Mouse (Mus musculus) midbrain, embryonic 13.5 days (tissue): ENCODE measurements around the gene Lta. TPM values are rescaled to one million over a fixed set of nuclear protein-coding genes. Genes with fewer than 3 reads are reported as not detected.

Experiments
- ATAC-seq: fragments of 200-750 bp; cut with Nextera tagmentation; 2 replicates; pipeline ENCODE4 v1.8.0; 2017; ENCODE audit warnings: mild to moderate bottlenecking, moderate TSS enrichment, moderate library complexity
- H3K27ac ChIP-seq: fragments of 300-500 bp; sonication (generic); 2 replicates; pipeline ENCODE4 v1.5.1; 2015; ENCODE audit warnings: inconsistent platforms, mild to moderate bottlenecking, moderate library complexity
- H3K27me3 ChIP-seq: fragments of 300-500 bp; sonication (generic); 2 replicates; pipeline ENCODE4 v1.6.1; 2015; ENCODE audit warnings: mild to moderate bottlenecking, inconsistent platforms
- H3K36me3 ChIP-seq: fragments of 300-500 bp; sonication (generic); 2 replicates; pipeline ENCODE4 v1.6.1; 2015; ENCODE audit warnings: mild to moderate bottlenecking, inconsistent platforms
- H3K4me1 ChIP-seq: fragments of 300-500 bp; sonication (generic); replicated peaks from 2 replicates; pipeline ENCODE4 v1.6.1; 2015; ENCODE audit warnings: inconsistent platforms
- H3K4me2 ChIP-seq: fragments of 300-500 bp; sonication (generic); replicated peaks from 2 replicates; pipeline ENCODE4 v1.6.1; 2015; ENCODE audit warnings: moderate library complexity, mild to moderate bottlenecking, inconsistent platforms
- H3K4me3 ChIP-seq: fragments of 300-500 bp; sonication (generic); replicated peaks from 2 replicates; pipeline ENCODE4 v1.5.1; 2015; ENCODE audit warnings: mild to moderate bottlenecking, inconsistent platforms
- H3K9ac ChIP-seq: fragments of 300-500 bp; sonication (generic); replicated peaks from 2 replicates; pipeline ENCODE4 v1.6.1; 2015; ENCODE audit warnings: mild to moderate bottlenecking, inconsistent platforms
- H3K9me3 ChIP-seq: fragments of 300-500 bp; sonication (generic); 2 replicates; pipeline ENCODE4 v1.6.1; 2016; ENCODE audit warnings: mild to moderate bottlenecking, inconsistent platforms
- WGBS: fragments of 180-500 bp; shearing (Covaris S2); methylation state at CpG from one replicate; pipeline ENCODE4 v1.1.7; 2015; 5-methylcytosine and 5-hydroxymethylcytosine counted together
- polyA plus RNA-seq: library from polyadenylated mRNA; unstranded; fragments of >200 nt; fragmentation: Nextera tagmentation; extraction: Ambion mirVana; gene quantifications from 2 replicates; pipeline ENCODE4 v1.2.1, GENCODE M21; 2015

The Lta gene
- polyA plus RNA-seq, 1 experiment from 2014 or later: 0.11 TPM

- no peak overlapping the region for H3K9ac ChIP-seq
- H3K4me1 ChIP-seq: peaks cover 14% of the 10 kb centered on the region
- H3K9me3 ChIP-seq: no peaks in the 10 kb centered on the region
- H3K27me3 ChIP-seq: peaks cover 61% of the 10 kb centered on the region
- ATAC-seq: no peak
- no peak overlapping the region for H3K27ac ChIP-seq
- H3K4me3 ChIP-seq: no peak overlapping the region
- WGBS: 72% methylated on average over 7 of the region's 7 CpGs
- H3K36me3 ChIP-seq: no peaks in the 10 kb centered on the region
- no peak overlapping the region for H3K4me2 ChIP-seq
Observed at GRCm38 (mm10) chr17:35198029-35198428, 7.1 kb downstream of the Lta start.

GRCm38 (mm10) chr17:35197126-35197525 lies 8.0 kb downstream of the Lta start:
- no peak overlapping the region for H3K4me2 ChIP-seq
- no peaks in the 10 kb centered on the region for H3K9me3 ChIP-seq
- no peaks in the 10 kb centered on the region for H3K36me3 ChIP-seq
- H3K27me3 ChIP-seq: peaks cover 54% of the 10 kb centered on the region
- peaks cover 14% of the 10 kb centered on the region for H3K4me1 ChIP-seq
- H3K9ac ChIP-seq: no peak overlapping the region
- WGBS: 50% methylated on average over 6 of the region's 6 CpGs
- H3K4me3 ChIP-seq: no peak overlapping the region
- H3K27ac ChIP-seq: no peak overlapping the region
- ATAC-seq: no peak

- Histone ChIP-seq H3K4me3 (peak overlapping the region; percentile 38), H3K27me3 (peaks cover 46% of the 10 kb centered on the region), H3K4me1 (peaks cover 14% of the 10 kb centered on the region), H3K36me3 (no peaks in the 10 kb centered on the region), H3K9ac (no peak overlapping the region), H3K9me3 (no peaks in the 10 kb centered on the region), H3K4me2 (peak overlapping the region; percentile 65), H3K27ac (no peak overlapping the region)
- WGBS: 32% methylated on average over 9 of the region's 9 CpGs
- ATAC-seq: no peak
Observed at GRCm38 (mm10) chr17:35196321-35196641, 8.9 kb downstream of the Lta start.

GRCm38 (mm10) chr17:35195631-35196320 lies 9.4 kb downstream of the Lta start:
- Histone ChIP-seq H3K36me3 (no peaks in the 10 kb centered on the region), H3K4me1 (peaks cover 14% of the 10 kb centered on the region), H3K27ac (no peak overlapping the region), H3K4me2 (peak overlapping the region; percentile 65), H3K9me3 (no peaks in the 10 kb centered on the region), H3K9ac (peak overlapping the region; percentile 53; the same call in 1 of the 2 replicates), H3K27me3 (peaks cover 46% of the 10 kb centered on the region), H3K4me3 (peak overlapping the region; percentile 38)
- 2% methylated on average over 66 of the region's 66 CpGs for WGBS
- peak; percentile 91 for ATAC-seq

GRCm38 (mm10) chr17:35194844-35195630 lies 10.1 kb downstream of the Lta start:
- Histone ChIP-seq H3K4me1 (peaks cover 14% of the 10 kb centered on the region), H3K36me3 (no peaks in the 10 kb centered on the region), H3K9me3 (no peaks in the 10 kb centered on the region), H3K4me2 (peak overlapping the region; percentile 65), H3K9ac (peak overlapping the region; percentile 53; the same call in 1 of the 2 replicates), H3K27ac (no peak overlapping the region), H3K27me3 (peaks cover 43% of the 10 kb centered on the region), H3K4me3 (peak overlapping the region; percentile 38)
- WGBS: 46% methylated on average over 19 of the region's 19 CpGs
- peak; percentile 32; the same call in 1 of the 2 replicates for ATAC-seq

- peaks cover 43% of the 10 kb centered on the region for H3K27me3 ChIP-seq
- WGBS: 75% methylated on average over 28 of the region's 28 CpGs
- H3K4me2 ChIP-seq: no peak within 1 kb of the TSS
- ATAC-seq: no peak
- H3K4me1 ChIP-seq: peaks cover 14% of the 10 kb centered on the region
- H3K27ac ChIP-seq: no peak within 1 kb of the TSS
- H3K9me3 ChIP-seq: no peaks in the 10 kb centered on the region
- no peak within 1 kb of the TSS for H3K9ac ChIP-seq
- H3K4me3 ChIP-seq: peak within 1 kb of the TSS; percentile 38; the same call in 1 of the 2 replicates
- no peaks in the 10 kb centered on the region for H3K36me3 ChIP-seq
Observed at GRCm38 (mm10) chr17:35193881-35194843, 11.0 kb downstream of the Lta start, which contains the start of gene Ltb. Gene Ltb (plus strand): TSS chr17:35194439.

- ATAC-seq: no peak
Observed at GRCm38 (mm10) chr17:35192924-35193323, 12.2 kb downstream of the Lta start.

GRCm38 (mm10) chr17:35191723-35192122 lies 13.4 kb downstream of the Lta start:
- Histone ChIP-seq H3K9ac (no peak overlapping the region), H3K9me3 (no peaks in the 10 kb centered on the region), H3K27ac (no peak overlapping the region), H3K4me2 (no peak overlapping the region), H3K4me3 (no peak overlapping the region), H3K27me3 (peaks cover 33% of the 10 kb centered on the region), H3K4me1 (peaks cover 14% of the 10 kb centered on the region), H3K36me3 (no peaks in the 10 kb centered on the region)
- ATAC-seq: no peak
- WGBS: 55% methylated on average over 2 of the region's 2 CpGs

More at GRCm38 (mm10) chr17:35192924-35193323, 12.2 kb downstream of the Lta start:
- peaks cover 40% of the 10 kb centered on the region for H3K27me3 ChIP-seq
- WGBS: 85% methylated on average over 5 of the region's 5 CpGs
- no peak overlapping the region for H3K4me3 ChIP-seq
- H3K9ac ChIP-seq: no peak overlapping the region
- H3K9me3 ChIP-seq: no peaks in the 10 kb centered on the region
- no peak overlapping the region for H3K4me2 ChIP-seq
- peaks cover 14% of the 10 kb centered on the region for H3K4me1 ChIP-seq
- H3K36me3 ChIP-seq: no peaks in the 10 kb centered on the region
- no peak overlapping the region for H3K27ac ChIP-seq

- WGBS: 77% methylated on average over 4 of the region's 4 CpGs
- H3K9me3 ChIP-seq: no peaks in the 10 kb centered on the region
Observed at GRCm38 (mm10) chr17:35190096-35190495, 15.1 kb downstream of the Lta start.

GRCm38 (mm10) chr17:35189186-35189585 lies 16.0 kb downstream of the Lta start:
- ATAC-seq: no peak
- H3K27me3 ChIP-seq: peaks cover 8% of the 10 kb centered on the region
- H3K4me1 ChIP-seq: peaks cover 6% of the 10 kb centered on the region; the same call in 1 of the 2 replicates
- no peaks in the 10 kb centered on the region for H3K9me3 ChIP-seq
- no peak overlapping the region for H3K9ac ChIP-seq
- H3K4me3 ChIP-seq: no peak overlapping the region
- H3K27ac ChIP-seq: no peak overlapping the region
- H3K4me2 ChIP-seq: no peak overlapping the region
- H3K36me3 ChIP-seq: no peaks in the 10 kb centered on the region
- 70% methylated on average over 1 of the region's 1 CpGs for WGBS

More at GRCm38 (mm10) chr17:35190096-35190495, 15.1 kb downstream of the Lta start:
- H3K4me3 ChIP-seq: no peak overlapping the region
- H3K27me3 ChIP-seq: peaks cover 17% of the 10 kb centered on the region
- H3K27ac ChIP-seq: no peak overlapping the region
- peaks cover 7% of the 10 kb centered on the region for H3K4me1 ChIP-seq
- no peak overlapping the region for H3K4me2 ChIP-seq
- no peaks in the 10 kb centered on the region for H3K36me3 ChIP-seq
- no peak overlapping the region for H3K9ac ChIP-seq
- ATAC-seq: no peak

GRCm38 (mm10) chr17:35187959-35188610 lies 17.1 kb downstream of the Lta start, which contains the start of gene Lst1:
Gene Lst1 (minus strand): TSS chr17:35188439.
- 64% methylated on average over 7 of the region's 7 CpGs for WGBS
- Histone ChIP-seq H3K27me3 (no peaks in the 10 kb centered on the region), H3K4me1 (peaks cover 6% of the 10 kb centered on the region; the same call in 1 of the 2 replicates), H3K36me3 (no peaks in the 10 kb centered on the region), H3K9me3 (no peaks in the 10 kb centered on the region), H3K4me2 (no peak within 1 kb of the TSS), H3K27ac (peak within 1 kb of the TSS; percentile 1; the same call in 1 of the 2 replicates), H3K9ac (no peak within 1 kb of the TSS), H3K4me3 (no peak within 1 kb of the TSS)
- ATAC-seq: no peak
